Mouse (Mus musculus) B cell, adult 67 days (primary cell): ENCODE results near the gene Lrch2. TPM values are rescaled to one million over a fixed set of nuclear protein-coding genes. Genes with fewer than 3 reads are reported as not detected.

ENCODE experiments used
- total RNA-seq, 2 experiments: library from RNA; stranded (reverse); gene quantifications; 4 replicates each; pipeline ENCODE4 v1.2.4; 2023

Gene Lrch2
- not detected for total RNA-seq

DNA sequence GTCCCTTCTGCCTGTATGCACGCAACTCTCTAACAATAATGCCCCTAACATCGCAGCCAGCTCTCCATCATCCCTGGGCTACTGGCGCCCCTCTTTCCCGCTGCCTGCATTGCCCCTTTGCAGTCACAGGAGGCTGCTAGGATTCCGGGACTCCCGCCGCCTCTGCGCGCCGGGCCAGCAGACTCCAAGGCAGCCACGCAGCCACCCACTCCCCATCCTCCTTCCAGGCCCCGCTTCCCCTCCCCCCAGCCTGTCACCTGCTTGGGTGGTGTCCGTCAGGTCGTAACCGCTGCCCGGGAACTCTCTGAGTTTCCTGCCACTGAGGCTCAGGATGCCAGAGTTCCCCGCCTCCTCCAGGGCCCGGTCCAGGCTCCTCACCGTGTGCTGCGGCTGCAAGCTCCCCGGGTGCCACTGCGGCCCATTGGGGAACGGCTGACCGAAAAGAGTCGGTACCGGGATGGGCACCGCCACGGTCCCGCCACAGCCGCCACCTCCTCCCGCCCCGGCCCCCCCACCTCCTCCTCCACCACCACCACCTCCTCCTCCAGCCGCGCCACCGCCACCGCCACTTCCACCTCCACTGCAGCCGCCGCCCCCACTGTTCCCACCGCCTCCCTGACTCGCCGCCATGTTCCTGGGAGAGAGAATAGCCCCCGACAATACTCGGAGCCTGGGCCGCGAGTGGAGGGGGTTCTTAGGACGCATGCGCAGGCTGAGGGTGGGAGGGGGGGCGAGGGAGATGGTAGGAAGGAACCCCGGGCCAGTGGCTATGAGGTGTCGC is at the start of gene Lrch2:
Gene Lrch2 (minus strand): TSS at position 661 of the 781 bp plus-strand sequence.

DNA sequence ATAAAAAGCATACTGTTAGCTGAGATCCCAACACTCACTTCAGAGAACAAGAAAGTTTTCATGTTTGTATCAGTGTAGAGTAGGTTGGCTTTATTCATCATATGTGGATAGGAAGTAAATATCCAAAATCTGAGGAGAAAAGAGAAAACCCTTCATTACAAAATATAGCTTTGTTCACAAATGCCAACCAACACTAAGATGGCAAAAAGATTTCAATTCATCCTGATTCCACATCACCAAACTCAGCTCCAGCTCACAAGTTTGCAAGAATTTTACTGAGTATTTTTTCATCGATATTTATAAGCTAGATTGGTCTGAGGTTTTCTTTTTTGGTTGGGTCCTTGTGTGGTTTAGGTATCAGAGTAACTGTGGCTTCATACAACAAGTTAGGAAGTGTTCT is 100.3 kb downstream of the Lrch2 start, which contains the start of gene Vmn1r239-ps:
Gene Vmn1r239-ps (minus strand): TSS at position 101 of the 400 bp plus-strand sequence.

DNA sequence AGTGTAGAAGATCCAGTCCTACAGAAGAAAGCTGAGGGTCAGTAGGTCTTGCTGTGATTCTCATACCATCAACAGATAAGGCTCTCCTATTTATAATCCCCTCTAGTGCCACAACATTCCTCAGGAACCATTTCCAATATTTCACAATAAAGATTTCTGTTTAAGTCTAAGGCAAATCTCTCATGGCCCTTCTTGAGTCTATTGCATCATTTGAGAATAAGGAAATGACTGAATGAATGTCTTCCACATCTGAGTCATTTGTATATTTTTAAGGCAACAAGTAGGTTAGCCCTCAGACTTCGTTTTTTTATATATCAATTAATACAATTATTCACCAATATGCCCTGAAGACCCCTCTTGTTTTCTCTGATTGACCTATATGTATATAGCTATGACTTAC is 124.8 kb downstream of the Lrch2 start, which contains the start of gene Il13ra2:
Gene Il13ra2 (minus strand): TSS at position 64 of the 400 bp plus-strand sequence.

Other genes starting within 250 kb of the Lrch2 start
- gene Il13ra2, start 124.9 kb downstream of the Lrch2 start, total RNA-seq = not detected
- not detected for gene Vmn1r239-ps, start 100.4 kb downstream of the Lrch2 start, total RNA-seq
- gene Gm15128, start 211.9 kb upstream of the Lrch2 start, total RNA-seq = not detected